Mouse (Mus musculus) gastrocnemius, postnatal 4 days (tissue): ENCODE measurements around the gene Lrfn2. TPM values are rescaled to one million over a fixed set of nuclear protein-coding genes. Genes with fewer than 3 reads are reported as not detected.

ENCODE experiments used
- DNase-seq, 2 experiments: peaks; one replicate each; pipeline ENCODE4 v3.0.0; 2021 to 2022; ENCODE audit warnings: low spot score in 2 of 2, mixed read lengths in 2 of 2
- microRNA-seq: library from miRNA; unstranded; fragments of <30 nt; microRNA quantifications from one replicate; pipeline ENCODE4 v1.2.0, GENCODE M21; 2021
- total RNA-seq, 2 experiments: library from RNA; stranded (reverse); gene quantifications; 2 replicates each; pipeline ENCODE4 v1.2.3; 2021

The Lrfn2 gene
- total RNA-seq, 2 experiments from 2014 or later, result 0.65 to 0.74 TPM

GRCm38 (mm10) chr17:49124642-49125041, 192.5 kb downstream of the Lrfn2 start:
- DNase-seq, result no peak

Small RNAs within 50 kb of the gene (microRNA-seq; reads per million reads assigned to microRNA genes)
- not detected for gene Gm44304
